Mouse (Mus musculus): ENCODE measurements around the gene Lemd1.

- TF ChIP-seq CTCF (conservative IDR thresholded peaks at IDR 0.05 in 1 of 2, IDR thresholded peaks at IDR 0.05 in 1 of 2; ENCODE audit: low read depth in 2 of 2, low read length in 2 of 2) (no peak), PAX5 (IDR thresholded peaks at IDR 0.05; ENCODE audit: low read length) (no peak), POLR2A (IDR thresholded peaks at IDR 0.05; ENCODE audit: low read depth, low read length) (no peak), MYC (IDR thresholded peaks at IDR 0.05; ENCODE audit: low read depth, low read length) (no peak), ZC3H11A (IDR thresholded peaks at IDR 0.05; ENCODE audit: low read depth, low read length) (no peak), EP300 (IDR thresholded peaks at IDR 0.05; ENCODE audit: low read length) (no peak), UBTF (IDR thresholded peaks at IDR 0.05; ENCODE audit: low read depth, low read length) (no peak), USF1 (IDR thresholded peaks at IDR 0.05; ENCODE audit: low read depth, low read length) (no peak), E2F4 (IDR thresholded peaks at IDR 0.05; ENCODE audit: insufficient replicate concordance, low read depth, low read length) (no peak), JUN (IDR thresholded peaks at IDR 0.05; ENCODE audit: insufficient read depth, low read depth, low read length) (no peak), MEF2A (IDR thresholded peaks at IDR 0.05; ENCODE audit: borderline replicate concordance, low read depth, low read length) (no peak), MAZ (IDR thresholded peaks at IDR 0.05; ENCODE audit: low read depth, low read length) (no peak)
Observed at GRCm38 (mm10) chr1:132265936-132266335, 74.7 kb downstream of the Lemd1 start.
